Mouse (Mus musculus): ENCODE data around the gene Nfkbie. TPM values are rescaled to one million over a fixed set of nuclear protein-coding genes. Genes with fewer than 3 reads are reported as not detected.

Nfkbie gene
- polyA plus RNA-seq, 1 experiment = 2.9 TPM

- no peak for TF ChIP-seq GATA1 (IDR thresholded peaks at IDR 0.05; ENCODE audit: low read length)
Measured at GRCm38 (mm10) chr17:45610144-45610866, 54.8 kb downstream of the Nfkbie start.

GRCm38 (mm10) chr17:45612008-45612407 is 56.5 kb downstream of the Nfkbie start:
- TF ChIP-seq GATA1 (IDR thresholded peaks at IDR 0.05; ENCODE audit: low read length) = no peak

Other genes starting within 250 kb of the Nfkbie start
- gene Cdc5l, start 122.0 kb upstream of the Nfkbie start, polyA plus RNA-seq (2012) = 4.4 and 5.0 TPM in 2 replicates
- gene Spats1, start 80.3 kb upstream of the Nfkbie start, polyA plus RNA-seq (2012) = not detected in 2 replicates
- 37.7 and 45.9 TPM in 2 replicates for gene Aars2, start 48.9 kb upstream of the Nfkbie start, polyA plus RNA-seq (2012)
- not detected in 2 replicates for gene Tcte1, start 32.3 kb upstream of the Nfkbie start, polyA plus RNA-seq (2012)
- not detected in 2 replicates for gene Tmem151b, start 6.0 kb upstream of the Nfkbie start, polyA plus RNA-seq (2012)
- gene Slc35b2, start 8.2 kb downstream of the Nfkbie start, polyA plus RNA-seq (2012) = 34.0 and 66.2 TPM in 2 replicates
- gene Hsp90ab1, start 17.6 kb downstream of the Nfkbie start, polyA plus RNA-seq (2012) = 319 and 874 TPM in 2 replicates
- gene Slc29a1, start 43.9 kb downstream of the Nfkbie start, polyA plus RNA-seq (2012) = 136 and 228 TPM in 2 replicates
- gene Mymx, start 46.4 kb downstream of the Nfkbie start, polyA plus RNA-seq (2012) = not detected in 2 replicates
- not detected in 2 replicates for gene Capn11, start 103.6 kb downstream of the Nfkbie start, polyA plus RNA-seq (2012)
- 267 and 359 TPM in 2 replicates for gene Mrpl14, start 130.6 kb downstream of the Nfkbie start, polyA plus RNA-seq (2012)
- gene Tmem63b, start 131.2 kb downstream of the Nfkbie start, polyA plus RNA-seq (2012) = 21.1 and 21.4 TPM in 2 replicates
- gene 1600014C23Rik, start 178.1 kb downstream of the Nfkbie start, polyA plus RNA-seq (2012) = 0.53 and 1.1 TPM in 2 replicates